Mouse (Mus musculus) hindlimb bud, embryonic 11.5 days (tissue): ENCODE data around the gene Cox11.

Experiments
- DNase-seq: peaks from one replicate; pipeline ENCODE4 v3.0.0-alpha.2; 2012; ENCODE audit warnings: low read depth, low spot score; ENCODE audit errors: extremely low spot score

The Cox11 gene

GRCm38 (mm10) chr11:90663618-90664297, 25.8 kb downstream of the Cox11 start:
- no peak for DNase-seq

GRCm38 (mm10) chr11:90664345-90664986, 26.5 kb downstream of the Cox11 start:
- DNase-seq: peak; percentile 30

- no peak for DNase-seq
Measured at GRCm38 (mm10) chr11:90665161-90665560, 27.2 kb downstream of the Cox11 start.

- no peak for DNase-seq
Measured at GRCm38 (mm10) chr11:90666144-90666757, 28.3 kb downstream of the Cox11 start.

GRCm38 (mm10) chr11:90666916-90667315, 28.9 kb downstream of the Cox11 start:
- DNase-seq: no peak

GRCm38 (mm10) chr11:90667325-90667724, 29.4 kb downstream of the Cox11 start:
- DNase-seq: no peak

GRCm38 (mm10) chr11:90675479-90676110, 37.6 kb downstream of the Cox11 start:
- no peak for DNase-seq

GRCm38 (mm10) chr11:90677027-90677426, 39.1 kb downstream of the Cox11 start:
- no peak for DNase-seq

- no peak for DNase-seq
Measured at GRCm38 (mm10) chr11:90677771-90678288, 39.9 kb downstream of the Cox11 start.

GRCm38 (mm10) chr11:90678582-90678981, 40.6 kb downstream of the Cox11 start:
- DNase-seq: no peak

GRCm38 (mm10) chr11:90681171-90681570, 43.2 kb downstream of the Cox11 start:
- DNase-seq: no peak

GRCm38 (mm10) chr11:90684765-90685164, 46.8 kb downstream of the Cox11 start:
- DNase-seq: no peak

- DNase-seq: no peak
Measured at GRCm38 (mm10) chr11:90685196-90685595, 47.2 kb downstream of the Cox11 start.

- no peak for DNase-seq
Measured at GRCm38 (mm10) chr11:90686287-90687025, 48.5 kb downstream of the Cox11 start.

GRCm38 (mm10) chr11:90687040-90687439, 49.1 kb downstream of the Cox11 start:
- DNase-seq: no peak

- DNase-seq: no peak
Measured at GRCm38 (mm10) chr11:90687460-90688416, 49.8 kb downstream of the Cox11 start, which contains the start of gene Tom1l1. Gene Tom1l1 (minus strand): TSS chr11:90688366.

- DNase-seq: no peak
Measured at GRCm38 (mm10) chr11:90690361-90690760, 52.4 kb downstream of the Cox11 start.

GRCm38 (mm10) chr11:90694206-90694605, 56.2 kb downstream of the Cox11 start:
- DNase-seq: no peak
